Mouse (Mus musculus): ENCODE data around the gene Mfap3. TPM values are rescaled to one million over a fixed set of nuclear protein-coding genes. Genes with fewer than 3 reads are reported as not detected.
A peak's percentile ranks its signal among the peaks of the same experiment; 100 is the strongest.

Mfap3 gene
- polyA plus RNA-seq (2016; fragmentation: Nextera tagmentation; extraction: Ambion mirVana), result 57.9 and 59.4 TPM in 2 replicates

DNA sequence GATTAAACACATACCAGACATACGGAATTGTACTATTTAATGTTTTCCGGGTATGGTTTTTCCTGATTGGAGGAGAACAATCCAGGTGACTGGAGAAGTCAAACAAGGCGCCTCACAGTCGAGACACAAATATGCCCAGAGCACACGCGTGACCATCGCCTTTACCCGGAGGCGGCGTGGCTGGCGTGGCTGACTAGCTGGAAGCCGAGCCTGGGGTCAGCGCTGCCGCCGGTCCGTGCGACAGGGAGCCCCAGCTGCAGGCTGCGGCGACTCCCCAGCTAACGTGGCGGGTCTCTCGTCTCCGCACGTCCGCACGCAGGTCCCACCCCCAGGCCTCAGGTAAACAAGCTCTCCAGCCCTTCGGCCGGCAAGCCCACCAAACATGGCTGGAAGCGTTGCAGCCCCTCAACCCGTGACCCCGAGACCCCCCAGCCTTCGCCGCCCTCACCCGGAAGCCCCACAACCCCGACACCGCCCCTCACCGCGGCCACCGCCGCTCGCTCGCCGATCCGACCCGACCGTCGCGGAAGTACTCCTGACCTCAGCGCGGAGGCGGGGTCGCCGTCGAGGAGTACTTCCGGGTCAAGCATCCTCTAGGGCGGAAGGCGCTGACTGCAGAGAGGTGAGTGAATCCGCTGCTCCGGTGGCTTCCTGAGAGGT is at the start of gene Mfap3, which contains the start of gene Fam114a2:
TSS of gene Mfap3 (plus strand) at position 574 of the 660 bp plus-strand sequence.
TSS of gene Fam114a2 (minus strand) at position 527 of the 660 bp plus-strand sequence.
- Histone ChIP-seq H3K27ac (replicated peaks) (peak within 1 kb of the TSS; percentile 79), H3K4me2 (replicated peaks) (peak within 1 kb of the TSS; percentile 75), H3K4me1 (peaks cover 17% of the 10 kb centered on the region), H3K4me3 (peak within 1 kb of the TSS; percentile 92), H3K9ac (replicated peaks) (peak within 1 kb of the TSS; percentile 79), H3K9me3 (no peaks in the 10 kb centered on the region), H3K27me3 (no peaks in the 10 kb centered on the region), H3K36me3 (0 out of 2 replicates have a peak, but pooled peaks cover 17% of the 10 kb centered on the region)
- ATAC-seq (ENCODE audit: low FRiP score, low read depth), result peak; percentile 94
- under 1% methylated on average over 59 of the region's 59 CpGs for WGBS

DNA sequence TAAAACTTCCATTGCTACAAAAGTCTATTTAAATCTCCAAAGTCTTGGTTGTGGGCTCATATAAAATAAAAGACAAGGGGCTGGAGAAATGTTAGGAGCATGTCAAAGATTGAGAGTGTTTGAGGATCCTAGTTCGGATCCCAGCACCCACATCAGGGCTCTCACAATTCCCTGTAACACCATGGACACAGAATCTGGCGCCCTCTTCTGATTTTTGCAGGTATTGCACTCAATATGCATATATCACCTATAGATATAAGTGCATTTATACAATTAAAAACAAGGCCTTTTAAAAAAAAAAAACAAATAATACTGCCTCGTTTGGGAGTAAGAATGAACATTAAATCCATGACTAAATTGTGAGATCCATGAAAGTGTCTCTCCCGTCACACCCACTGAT is 49.8 kb upstream of the Mfap3 start:
- no peak overlapping the region for H3K9ac ChIP-seq (replicated peaks)
- 73% methylated on average over 4 of the region's 4 CpGs for WGBS
- H3K9me3 ChIP-seq, result no peaks in the 10 kb centered on the region
- H3K4me3 ChIP-seq, result no peak overlapping the region
- no peak overlapping the region for H3K4me2 ChIP-seq (replicated peaks)
- no peak overlapping the region for H3K27ac ChIP-seq (replicated peaks)
- no peaks in the 10 kb centered on the region for H3K36me3 ChIP-seq
- peaks cover 2% of the 10 kb centered on the region; the same call in 1 of the 2 replicates for H3K27me3 ChIP-seq
- H3K4me1 ChIP-seq, result no peaks in the 10 kb centered on the region
- no peak for ATAC-seq (ENCODE audit: low FRiP score, low read depth)

DNA sequence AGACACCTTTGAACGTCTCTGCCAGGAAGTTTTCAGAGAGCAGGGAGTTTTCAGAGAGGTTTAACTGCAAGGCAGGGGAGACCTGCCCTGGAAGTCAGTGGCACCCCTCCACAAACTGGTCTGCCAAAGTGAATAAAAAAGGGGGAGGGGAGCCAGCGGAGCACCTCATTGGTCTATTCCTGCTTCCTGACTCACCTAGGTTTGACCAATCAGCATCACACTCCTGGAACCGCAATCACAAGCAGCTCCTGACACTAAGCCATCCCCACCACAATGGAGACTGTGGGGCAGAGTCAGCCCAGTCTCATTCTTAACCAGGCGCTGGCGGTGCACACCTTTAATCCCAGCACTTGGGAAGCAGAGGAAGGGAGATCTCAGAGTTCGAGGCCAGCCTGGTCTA is 48.4 kb upstream of the Mfap3 start:
- H3K4me2 ChIP-seq (replicated peaks), result no peak overlapping the region
- ATAC-seq (ENCODE audit: low FRiP score, low read depth), result no peak
- no peaks in the 10 kb centered on the region for H3K36me3 ChIP-seq
- no peak overlapping the region for H3K27ac ChIP-seq (replicated peaks)
- H3K4me1 ChIP-seq, result peaks cover 6% of the 10 kb centered on the region; the same call in 1 of the 2 replicates
- no peak overlapping the region for H3K4me3 ChIP-seq
- no peak overlapping the region for H3K9ac ChIP-seq (replicated peaks)
- peaks cover 6% of the 10 kb centered on the region; the same call in 1 of the 2 replicates for H3K27me3 ChIP-seq
- H3K9me3 ChIP-seq, result no peaks in the 10 kb centered on the region
- 58% methylated on average over 6 of the region's 6 CpGs for WGBS

DNA sequence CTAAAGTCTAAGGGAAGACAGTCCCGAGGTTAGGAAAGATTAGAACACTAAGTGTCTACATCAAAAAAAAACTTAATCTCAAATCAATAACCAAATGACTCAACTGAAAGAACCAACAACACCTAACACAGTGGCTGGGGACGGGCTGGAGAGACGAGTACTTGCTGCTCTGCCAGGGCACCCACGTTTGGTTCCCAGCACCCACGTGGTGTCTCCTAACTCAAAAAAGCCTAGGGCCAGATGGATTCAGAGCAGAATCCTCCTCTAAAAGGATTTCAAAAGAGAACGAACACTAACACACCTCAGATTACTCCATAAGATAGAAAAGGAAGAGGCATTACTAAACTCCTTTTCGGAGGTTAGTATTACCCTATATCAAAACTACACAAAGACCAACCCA is 47.5 kb upstream of the Mfap3 start:
- Histone ChIP-seq H3K27me3 (peaks cover 6% of the 10 kb centered on the region; the same call in 1 of the 2 replicates), H3K4me3 (no peak overlapping the region), H3K9ac (replicated peaks) (no peak overlapping the region), H3K4me2 (replicated peaks) (no peak overlapping the region), H3K9me3 (no peaks in the 10 kb centered on the region), H3K36me3 (no peaks in the 10 kb centered on the region), H3K27ac (replicated peaks) (no peak overlapping the region), H3K4me1 (peaks cover 6% of the 10 kb centered on the region; the same call in 1 of the 2 replicates)
- WGBS, result 85% methylated on average over 7 of the region's 7 CpGs
- ATAC-seq (ENCODE audit: low FRiP score, low read depth), result no peak

DNA sequence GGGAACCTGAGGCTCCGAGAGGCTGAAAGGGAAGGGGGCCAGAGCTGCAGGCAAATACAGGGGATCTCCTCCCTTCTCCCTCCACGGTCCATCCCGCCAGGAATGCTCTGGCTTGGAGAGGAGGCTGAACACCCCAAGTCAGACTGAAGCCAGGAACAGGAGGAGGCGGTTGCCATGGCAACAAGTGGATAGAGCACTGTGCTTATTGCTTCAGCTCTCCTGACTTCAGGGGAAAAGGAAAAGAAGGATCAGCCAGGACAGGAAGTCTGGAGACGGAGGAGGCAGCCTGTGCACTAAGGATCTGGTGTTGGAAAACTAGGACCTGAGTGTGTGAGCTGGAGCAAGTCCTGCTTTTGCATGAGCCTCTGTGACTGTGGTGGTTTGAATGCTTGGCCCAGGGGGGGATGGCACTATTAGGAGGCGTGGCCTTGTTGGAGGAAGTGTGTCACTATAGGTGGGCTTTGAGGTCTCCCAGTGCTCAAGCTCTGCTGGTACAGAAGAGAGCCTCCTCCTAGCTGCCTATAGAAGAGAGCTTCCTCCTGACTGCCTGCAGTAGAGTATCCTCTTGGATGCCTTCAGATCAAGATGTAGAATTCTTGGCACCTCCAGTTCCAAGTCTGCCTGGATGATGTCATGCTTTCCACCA is 44.0 kb upstream of the Mfap3 start:
- Histone ChIP-seq H3K36me3 (peaks cover 7% of the 10 kb centered on the region; the same call in 1 of the 2 replicates), H3K4me3 (no peak overlapping the region), H3K9me3 (no peaks in the 10 kb centered on the region), H3K4me2 (replicated peaks) (no peak overlapping the region), H3K4me1 (peaks cover 6% of the 10 kb centered on the region; the same call in 1 of the 2 replicates), H3K9ac (replicated peaks) (no peak overlapping the region), H3K27ac (replicated peaks) (no peak overlapping the region), H3K27me3 (peaks cover 6% of the 10 kb centered on the region; the same call in 1 of the 2 replicates)
- whole genome bisulfite sequencing, result 63% methylated on average over 6 of the region's 6 CpGs
- no peak for ATAC-seq (ENCODE audit: low FRiP score, low read depth)

DNA sequence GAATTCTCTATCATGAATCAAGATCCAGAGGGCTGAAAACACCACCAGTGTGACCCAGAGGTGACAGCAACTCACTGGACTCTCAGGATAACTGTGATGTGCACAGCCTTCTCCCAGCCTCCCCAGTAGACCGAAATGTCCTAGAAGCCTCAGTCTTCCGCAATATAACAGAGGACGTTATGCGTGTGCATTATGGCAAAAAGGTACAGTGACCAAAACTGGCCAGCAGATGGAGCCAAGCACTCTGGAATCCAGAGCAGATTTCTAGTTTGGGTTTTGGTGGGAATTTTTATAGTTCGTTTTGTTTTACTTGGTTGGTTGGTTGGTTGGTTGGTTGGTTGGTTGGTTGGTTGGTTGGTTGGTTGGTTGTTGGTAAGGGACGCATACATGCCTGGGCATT is 43.3 kb upstream of the Mfap3 start:
- H3K4me2 ChIP-seq (replicated peaks), result no peak overlapping the region
- WGBS, result 49% methylated on average over 6 of the region's 6 CpGs
- H3K27me3 ChIP-seq, result peaks cover 6% of the 10 kb centered on the region; the same call in 1 of the 2 replicates
- no peak overlapping the region for H3K27ac ChIP-seq (replicated peaks)
- H3K9ac ChIP-seq (replicated peaks), result no peak overlapping the region
- peaks cover 12% of the 10 kb centered on the region; the same call in 1 of the 2 replicates for H3K36me3 ChIP-seq
- no peaks in the 10 kb centered on the region for H3K9me3 ChIP-seq
- H3K4me3 ChIP-seq, result no peak overlapping the region
- H3K4me1 ChIP-seq, result peaks cover 6% of the 10 kb centered on the region; the same call in 1 of the 2 replicates
- no peak for ATAC-seq (ENCODE audit: low FRiP score, low read depth)

DNA sequence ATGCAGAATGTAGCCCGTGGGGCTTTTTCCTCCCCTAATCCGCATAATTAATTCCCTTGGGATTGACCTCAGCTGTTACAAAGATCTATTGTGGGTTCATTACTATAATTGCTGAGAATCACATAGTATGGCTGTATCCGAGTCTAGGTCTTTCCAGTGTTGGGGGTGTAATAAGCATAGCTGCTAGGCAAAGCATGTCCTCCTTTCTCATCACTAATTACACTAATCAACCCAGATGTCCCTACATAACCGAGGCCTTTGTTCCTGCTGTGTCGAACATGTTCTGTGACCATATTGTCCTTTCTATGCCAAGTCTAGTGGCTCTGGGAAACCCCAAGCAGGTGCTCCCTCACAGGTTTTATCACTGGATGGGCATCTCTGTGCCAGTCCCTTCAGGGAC is 40.4 kb upstream of the Mfap3 start:
- Histone ChIP-seq H3K9me3 (no peaks in the 10 kb centered on the region), H3K4me3 (no peak overlapping the region), H3K36me3 (peaks cover 35% of the 10 kb centered on the region), H3K4me2 (replicated peaks) (no peak overlapping the region), H3K9ac (replicated peaks) (no peak overlapping the region), H3K4me1 (peaks cover 6% of the 10 kb centered on the region; the same call in 1 of the 2 replicates), H3K27ac (replicated peaks) (peak overlapping the region; percentile 70), H3K27me3 (peaks cover 6% of the 10 kb centered on the region; the same call in 1 of the 2 replicates)
- peak; percentile 81 for ATAC-seq (ENCODE audit: low FRiP score, low read depth)
- WGBS, result 70% methylated on average over 5 of the region's 5 CpGs

DNA sequence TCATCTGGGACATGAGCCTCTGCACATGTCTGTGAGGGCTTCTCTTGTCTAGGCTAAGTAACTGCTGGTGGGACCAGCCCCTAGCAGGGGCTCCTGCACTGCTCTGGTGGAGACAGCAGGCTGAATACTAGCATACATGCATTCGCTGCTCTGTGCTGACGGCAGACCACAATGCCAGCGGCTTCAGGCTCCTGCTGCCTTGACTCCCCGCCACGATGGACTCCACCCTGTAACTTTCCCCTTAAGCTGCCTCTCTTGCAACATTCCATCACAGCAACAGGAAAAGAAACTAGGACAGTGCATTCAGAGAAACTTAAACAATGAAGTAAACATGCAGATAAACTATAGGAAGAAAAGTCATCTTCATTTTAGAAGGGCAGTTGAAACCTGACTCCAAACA is 30.0 kb upstream of the Mfap3 start:
- Histone ChIP-seq H3K36me3 (peaks cover 78% of the 10 kb centered on the region), H3K27me3 (no peaks in the 10 kb centered on the region), H3K4me1 (no peaks in the 10 kb centered on the region), H3K27ac (replicated peaks) (no peak overlapping the region), H3K9ac (replicated peaks) (no peak overlapping the region), H3K4me2 (replicated peaks) (no peak overlapping the region), H3K4me3 (no peak overlapping the region), H3K9me3 (no peaks in the 10 kb centered on the region)
- ATAC-seq (ENCODE audit: low FRiP score, low read depth), result no peak
- WGBS, result 75% methylated on average over 5 of the region's 5 CpGs

DNA sequence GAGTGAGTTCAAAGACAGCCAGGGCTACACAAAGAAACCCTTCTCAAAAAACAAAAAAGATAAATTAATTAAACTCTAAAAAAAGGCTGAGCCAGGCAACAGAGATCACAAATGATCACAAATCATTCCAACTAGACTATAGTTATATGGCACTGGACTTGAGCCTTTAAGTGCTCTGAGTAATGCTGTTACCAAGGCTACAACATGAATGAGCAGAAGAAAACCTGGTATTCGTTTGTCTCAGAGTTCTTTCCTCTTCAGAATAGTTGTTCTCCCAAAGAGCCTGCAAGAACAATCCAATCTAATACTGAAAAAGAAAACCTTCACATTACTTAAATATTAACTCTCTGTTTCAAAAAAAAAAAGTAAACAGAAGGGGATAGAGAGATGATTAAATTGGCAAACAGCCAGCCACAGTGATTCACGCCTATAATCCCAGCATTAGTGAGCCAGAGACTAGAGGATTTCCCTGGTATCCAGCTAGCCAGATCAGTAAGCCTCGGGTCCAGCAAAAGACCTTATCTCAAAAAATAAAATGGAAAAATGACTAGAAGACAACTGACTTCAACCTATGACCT is 21.9 kb upstream of the Mfap3 start:
- Histone ChIP-seq H3K27me3 (no peaks in the 10 kb centered on the region), H3K9me3 (no peaks in the 10 kb centered on the region), H3K4me1 (no peaks in the 10 kb centered on the region), H3K27ac (replicated peaks) (no peak overlapping the region; the same call in 1 of the 2 replicates), H3K4me2 (replicated peaks) (no peak overlapping the region), H3K4me3 (no peak overlapping the region), H3K9ac (replicated peaks) (no peak overlapping the region), H3K36me3 (peaks cover 88% of the 10 kb centered on the region)
- ATAC-seq (ENCODE audit: low FRiP score, low read depth), result no peak
- 47% methylated on average over 3 of the region's 3 CpGs for WGBS

DNA sequence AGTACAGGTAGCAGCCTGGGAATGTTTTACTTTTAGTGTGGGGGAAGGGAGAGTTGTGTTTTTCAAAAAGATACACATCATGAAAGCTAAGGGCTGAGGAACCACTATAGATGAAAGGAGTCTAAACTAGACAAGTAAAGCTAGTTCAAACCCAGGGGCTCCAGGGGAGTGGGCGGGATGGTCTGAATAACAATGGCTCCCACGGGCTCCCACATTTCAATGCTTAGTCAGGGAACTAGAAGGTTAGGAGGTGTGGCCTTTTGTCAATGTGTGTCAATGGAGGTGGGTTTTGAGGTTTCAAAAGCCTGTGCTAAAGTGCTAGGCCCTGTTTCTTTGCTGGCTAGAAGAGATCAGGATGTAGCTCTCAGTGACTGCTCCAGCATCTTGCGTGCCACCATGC is 20.8 kb upstream of the Mfap3 start:
- no peak for ATAC-seq (ENCODE audit: low FRiP score, low read depth)
- WGBS, result 56% methylated on average over 3 of the region's 3 CpGs
- Histone ChIP-seq H3K36me3 (peaks cover 85% of the 10 kb centered on the region), H3K4me1 (no peaks in the 10 kb centered on the region), H3K4me3 (no peak overlapping the region), H3K9ac (replicated peaks) (no peak overlapping the region), H3K9me3 (no peaks in the 10 kb centered on the region), H3K27me3 (no peaks in the 10 kb centered on the region), H3K4me2 (replicated peaks) (no peak overlapping the region), H3K27ac (replicated peaks) (no peak overlapping the region)

DNA sequence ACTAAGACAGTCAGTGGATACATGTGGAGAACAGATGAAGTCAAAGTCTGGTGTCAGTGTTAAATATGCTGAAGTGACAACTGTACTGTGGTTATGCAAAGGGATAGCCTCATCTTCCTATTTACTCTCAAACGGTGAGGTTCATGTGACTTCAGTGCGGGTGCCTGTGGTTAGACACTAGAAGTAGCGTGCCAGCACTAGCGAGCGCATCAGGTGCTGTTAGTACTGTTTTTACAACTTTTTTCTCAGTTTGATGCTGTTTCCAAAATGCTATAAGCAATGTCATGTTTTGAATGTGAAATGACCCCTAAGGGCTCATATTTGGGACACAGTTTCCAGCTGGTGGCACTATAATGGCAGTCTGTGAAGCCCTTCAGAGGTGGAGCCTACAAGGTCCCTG is 20.2 kb upstream of the Mfap3 start:
- no peak overlapping the region for H3K9ac ChIP-seq (replicated peaks)
- no peak overlapping the region for H3K27ac ChIP-seq (replicated peaks)
- H3K4me2 ChIP-seq (replicated peaks), result no peak overlapping the region
- whole genome bisulfite sequencing, result 98% methylated on average over 5 of the region's 5 CpGs
- H3K9me3 ChIP-seq, result no peaks in the 10 kb centered on the region
- peaks cover 81% of the 10 kb centered on the region for H3K36me3 ChIP-seq
- no peaks in the 10 kb centered on the region for H3K4me1 ChIP-seq
- H3K27me3 ChIP-seq, result no peaks in the 10 kb centered on the region
- ATAC-seq (ENCODE audit: low FRiP score, low read depth), result no peak
- H3K4me3 ChIP-seq, result no peak overlapping the region

DNA sequence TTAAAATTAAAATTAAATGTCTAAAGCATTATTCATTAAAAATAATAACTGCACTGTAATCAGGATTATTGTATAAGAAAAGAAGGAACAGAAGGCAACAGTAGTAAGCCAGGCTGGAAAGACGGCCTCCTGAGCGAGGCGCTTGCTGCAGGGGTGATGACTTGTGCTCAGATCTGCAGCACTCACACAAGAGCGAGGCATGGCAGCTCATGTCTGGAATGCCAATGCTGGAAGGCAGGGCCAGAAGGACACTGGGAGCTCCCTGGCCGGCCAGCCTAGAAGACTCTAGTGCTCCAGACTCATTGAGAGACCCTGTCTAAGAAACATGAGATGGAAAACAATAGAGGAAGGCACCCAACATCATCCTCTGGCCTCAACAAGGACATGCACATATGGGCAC is 15.3 kb upstream of the Mfap3 start:
- Histone ChIP-seq H3K9me3 (no peaks in the 10 kb centered on the region), H3K9ac (replicated peaks) (no peak overlapping the region), H3K27ac (replicated peaks) (no peak overlapping the region), H3K27me3 (no peaks in the 10 kb centered on the region), H3K4me1 (peaks cover 10% of the 10 kb centered on the region), H3K4me3 (no peak overlapping the region), H3K36me3 (peaks cover 75% of the 10 kb centered on the region), H3K4me2 (replicated peaks) (no peak overlapping the region)
- WGBS, result 82% methylated on average over 5 of the region's 5 CpGs
- no peak for ATAC-seq (ENCODE audit: low FRiP score, low read depth)

Measured in midbrain, embryonic 12.5 days (tissue).